Mouse (Mus musculus) MEL (cell line): ENCODE measurements at regions not wholly inside any gene's neighbourhood (a gene's known extent, or its start where the extent isn't known, plus 50 kb on each side); places are given as distances from the start of the nearest gene placed in this dataset.

ENCODE experiments used
- CHD1 ChIP-seq: IDR thresholded peaks from 2 replicates; pipeline ENCODE4 v1.6.1; 2012; ENCODE audit warnings: low read depth, mild to moderate bottlenecking, inconsistent platforms, low read length, improper control_type of control experiment
- NELFE ChIP-seq: IDR thresholded peaks from 2 replicates; pipeline ENCODE4 v1.6.1; 2011; ENCODE audit warnings: low read depth, low read length, improper control_type of control experiment
- USF1 ChIP-seq: IDR thresholded peaks from 2 replicates; pipeline ENCODE4 v1.6.1; 2014; ENCODE audit warnings: low read depth, mild to moderate bottlenecking, inconsistent platforms, low read length, improper control_type of control experiment, moderate library complexity

- no peak for TF ChIP-seq CHD1
- TF ChIP-seq USF1: no peak
- TF ChIP-seq NELFE: no peak
Observed at GRCm38 (mm10) chr2:19744986-19745660, 87.6 kb downstream of the Otud1 start.
